Mouse (Mus musculus) olfactory bulb, adult 2 months (tissue): ENCODE results near the gene Ulk4. TPM values are rescaled to one million over a fixed set of nuclear protein-coding genes. Genes with fewer than 3 reads are reported as not detected.

Experiments used
- H3K27ac ChIP-seq: fragments of 200-500 bp; 2 replicates; pipeline ENCODE4 v1.5.1; 2012; ENCODE audit warnings: low read depth, low read length; ENCODE audit not compliant: insufficient read depth
- H3K4me1 ChIP-seq: fragments of 200-500 bp; 2 replicates; pipeline ENCODE4 v1.6.1; 2012; ENCODE audit warnings: low read length; ENCODE audit not compliant: control insufficient read depth, insufficient read depth
- H3K4me3 ChIP-seq: fragments of 200-500 bp; 2 replicates; pipeline ENCODE4 v1.5.1; 2012; ENCODE audit warnings: mild to moderate bottlenecking, low read depth, low read length, moderate library complexity; ENCODE audit not compliant: insufficient read depth
- CTCF ChIP-seq: fragments of 200-500 bp; IDR thresholded peaks from 2 replicates; pipeline ENCODE4 v1.5.1; 2012; ENCODE audit warnings: low read depth, mild to moderate bottlenecking, low read length, moderate library complexity; ENCODE audit not compliant: insufficient read depth
- POLR2A ChIP-seq: fragments of 200-500 bp; IDR thresholded peaks from 2 replicates; pipeline ENCODE4 v1.6.1; 2012; ENCODE audit warnings: mild to moderate bottlenecking, low read depth, low read length, moderate library complexity; ENCODE audit not compliant: insufficient read depth
- WGBS: fragments of 180-500 bp; shearing (Covaris S2); methylation state at CpG from one replicate; pipeline ENCODE4 v1.1.7; 2018; 5-methylcytosine and 5-hydroxymethylcytosine counted together
- polyA plus RNA-seq: library from polyadenylated mRNA; stranded (reverse); fragments of >200 nt; gene quantifications from 2 replicates; pipeline ENCODE4 v1.2.4, GENCODE M21; 2012; ENCODE audit warnings: low replicate concordance; ENCODE audit not compliant: missing spikeins, insufficient read depth, insufficient read length

Gene Ulk4
- polyA plus RNA-seq, 1 experiment = not detected

GRCm38 (mm10) chr9:121176350-121176749 lies 100.6 kb downstream of the Ulk4 start:
- Histone ChIP-seq H3K4me1 (0 out of 2 replicates have a peak, but pooled peaks cover 3% of the 10 kb centered on the region), H3K27ac (no peak overlapping the region), H3K4me3 (no peak overlapping the region)
- 93% methylated on average over 7 of the region's 7 CpGs for WGBS
- TF ChIP-seq CTCF (no peak), POLR2A (no peak)

- TF ChIP-seq POLR2A (no peak), CTCF (no peak)
- H3K4me3 ChIP-seq = no peak overlapping the region
- no peak overlapping the region for H3K27ac ChIP-seq
- 58% methylated on average over 11 of the region's 11 CpGs for WGBS
- 0 out of 2 replicates have a peak, but pooled peaks cover 3% of the 10 kb centered on the region for H3K4me1 ChIP-seq
Measured at GRCm38 (mm10) chr9:121175201-121175600, 101.8 kb downstream of the Ulk4 start.

GRCm38 (mm10) chr9:121172123-121172522 lies 104.9 kb downstream of the Ulk4 start:
- Histone ChIP-seq H3K4me1 (0 out of 2 replicates have a peak, but pooled peaks cover 3% of the 10 kb centered on the region), H3K4me3 (no peak overlapping the region), H3K27ac (no peak overlapping the region)
- 96% methylated on average over 6 of the region's 6 CpGs for WGBS
- no peak for TF ChIP-seq POLR2A
- TF ChIP-seq CTCF = no peak

GRCm38 (mm10) chr9:121171609-121172008 lies 105.4 kb downstream of the Ulk4 start:
- Histone ChIP-seq H3K27ac (no peak overlapping the region), H3K4me1 (0 out of 2 replicates have a peak, but pooled peaks cover 3% of the 10 kb centered on the region), H3K4me3 (no peak overlapping the region)
- WGBS = 86% methylated on average over 6 of the region's 6 CpGs
- TF ChIP-seq POLR2A = no peak
- TF ChIP-seq CTCF = no peak

GRCm38 (mm10) chr9:121164607-121165006 lies 112.4 kb downstream of the Ulk4 start:
- H3K4me1 ChIP-seq = no peaks in the 10 kb centered on the region
- no peak for TF ChIP-seq POLR2A
- TF ChIP-seq CTCF = no peak
- no peak overlapping the region for H3K4me3 ChIP-seq
- WGBS = 94% methylated on average over 7 of the region's 7 CpGs
- H3K27ac ChIP-seq = no peak overlapping the region

- TF ChIP-seq CTCF (no peak), POLR2A (no peak)
- H3K27ac ChIP-seq = no peak overlapping the region
- H3K4me1 ChIP-seq = no peaks in the 10 kb centered on the region
- 48% methylated on average over 5 of the region's 5 CpGs for WGBS
- H3K4me3 ChIP-seq = no peak overlapping the region
Measured at GRCm38 (mm10) chr9:121162789-121163188, 114.2 kb downstream of the Ulk4 start.

- H3K27ac ChIP-seq = no peak overlapping the region
- TF ChIP-seq CTCF (no peak), POLR2A (no peak)
- H3K4me1 ChIP-seq = peaks cover 1% of the 10 kb centered on the region; the same call in 1 of the 2 replicates
- WGBS = 75% methylated on average over 12 of the region's 12 CpGs
- H3K4me3 ChIP-seq = no peak overlapping the region
Measured at GRCm38 (mm10) chr9:121161818-121162565, 115.0 kb downstream of the Ulk4 start.

- H3K4me3 ChIP-seq = no peak overlapping the region
- 63% methylated on average over 9 of the region's 9 CpGs for WGBS
- H3K4me1 ChIP-seq = peaks cover 5% of the 10 kb centered on the region; the same call in 1 of the 2 replicates
- TF ChIP-seq CTCF = no peak
- H3K27ac ChIP-seq = no peak overlapping the region
Measured at GRCm38 (mm10) chr9:121156253-121156831, 120.7 kb downstream of the Ulk4 start.

- no peak overlapping the region for H3K4me3 ChIP-seq
- 97% methylated on average over 5 of the region's 5 CpGs for WGBS
- peaks cover 28% of the 10 kb centered on the region for H3K4me1 ChIP-seq
- TF ChIP-seq POLR2A = no peak
- no peak for TF ChIP-seq CTCF
- no peak overlapping the region for H3K27ac ChIP-seq
Measured at GRCm38 (mm10) chr9:121153276-121153675, 123.7 kb downstream of the Ulk4 start.

- no peak overlapping the region for H3K4me3 ChIP-seq
- H3K4me1 ChIP-seq = peaks cover 22% of the 10 kb centered on the region
- TF ChIP-seq POLR2A = no peak
- no peak for TF ChIP-seq CTCF
- 47% methylated on average over 3 of the region's 3 CpGs for WGBS
- no peak overlapping the region for H3K27ac ChIP-seq
Measured at GRCm38 (mm10) chr9:121148602-121149001, 128.4 kb downstream of the Ulk4 start.
